In the genomic region with DNA sequence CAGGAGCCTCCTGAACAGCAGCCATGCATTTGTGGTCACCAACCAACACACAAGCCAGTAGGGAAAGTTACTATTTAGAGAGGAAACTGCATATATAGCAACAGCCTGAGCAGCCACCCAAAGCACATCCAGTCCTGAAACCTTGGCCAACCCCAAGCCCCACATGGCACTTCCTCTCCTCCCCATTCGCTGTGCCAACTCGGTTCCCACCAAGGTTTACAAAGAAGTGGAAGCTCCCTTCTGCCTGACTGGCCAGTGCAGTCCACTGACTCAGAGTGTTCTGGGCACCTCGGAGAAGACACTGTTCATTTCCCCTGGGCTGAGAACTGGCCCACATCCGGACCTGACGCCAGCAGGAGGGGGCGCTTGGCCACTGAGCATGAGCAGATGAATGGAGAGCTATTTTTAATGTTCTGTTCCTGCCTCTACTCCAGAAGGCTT, we compare ENCODE assay signal across 9 mouse cellular contexts.
DNase-seq lines count a peak whose midpoint lies in the region; ATAC-seq and TF ChIP-seq lines count a peak whose summit lies in the region.
"Had no signal": no experiment of that assay in that cellular context is flagged by ENCODE, and none has a peak within 500 bp of the region (broad histone marks: within the 10 kb centered on the region; RNA-seq: fewer than 3 reads in every experiment).

No protein-coding gene starts in this region.

- H3K27me3 ChIP-seq in midbrain, embryonic 13.5 days: no peaks in the 10 kb centered on the region
- no peaks in the 10 kb centered on the region for H3K27me3 ChIP-seq in midbrain, embryonic 16.5 days (ENCODE audit: control insufficient read depth, insufficient read depth, low read depth, low read length)
- no peaks in the 10 kb centered on the region for H3K27me3 ChIP-seq in megakaryocyte, embryonic 14.5 days (replicated peaks)
- H3K27me3 ChIP-seq in stomach, postnatal 0 days (ENCODE audit: control insufficient read depth, insufficient read depth, low read length): no peaks in the 10 kb centered on the region
- H3K27me3 ChIP-seq: limb, embryonic 13.5 days had no signal

- 81% methylated on average over 6 of the region's 6 CpGs for WGBS in midbrain, embryonic 13.5 days
- WGBS in midbrain, embryonic 16.5 days: 88% methylated on average over 6 of the region's 6 CpGs
- WGBS in stomach, postnatal 0 days: 68% methylated on average over 6 of the region's 6 CpGs

- H3K4me1 ChIP-seq in midbrain, embryonic 13.5 days (replicated peaks): peaks cover 7% of the 10 kb centered on the region
- peaks cover 8% of the 10 kb centered on the region; the same call in 1 of the 2 replicates for H3K4me1 ChIP-seq in midbrain, embryonic 16.5 days (ENCODE audit: control insufficient read depth, insufficient read depth, low read length)
- peaks cover 98% of the 10 kb centered on the region for H3K4me1 ChIP-seq in megakaryocyte, embryonic 14.5 days
- H3K4me1 ChIP-seq in stomach, postnatal 0 days (replicated peaks; ENCODE audit: control insufficient read depth, insufficient read depth): peaks cover 6% of the 10 kb centered on the region; the same call in 1 of the 2 replicates
- H3K4me1 ChIP-seq: limb, embryonic 13.5 days had no signal

- H3K36me3 ChIP-seq in midbrain, embryonic 13.5 days: no peaks in the 10 kb centered on the region
- no peaks in the 10 kb centered on the region for H3K36me3 ChIP-seq in midbrain, embryonic 16.5 days (ENCODE audit: control insufficient read depth, insufficient read depth, low read length)
- peaks cover 33% of the 10 kb centered on the region for H3K36me3 ChIP-seq in megakaryocyte, embryonic 14.5 days (replicated peaks; ENCODE audit: low read length)
- no peaks in the 10 kb centered on the region for H3K36me3 ChIP-seq in stomach, postnatal 0 days (ENCODE audit: control insufficient read depth, insufficient read depth, low read length)
- H3K36me3 ChIP-seq: limb, embryonic 13.5 days had no signal

- no peak for TF ChIP-seq EP300 in stomach, postnatal 0 days (optimal IDR thresholded peaks at IDR 0.05)

- no peak overlapping the region for H3K27ac ChIP-seq in midbrain, embryonic 13.5 days
- H3K27ac ChIP-seq in midbrain, embryonic 16.5 days (ENCODE audit: low read length): no peak overlapping the region
- no peak overlapping the region for H3K27ac ChIP-seq in stomach, postnatal 0 days (replicated peaks)
- H3K27ac ChIP-seq: limb, embryonic 13.5 days had no signal

- H3K4me2 ChIP-seq in midbrain, embryonic 13.5 days (replicated peaks): no peak overlapping the region
- no peak overlapping the region for H3K4me2 ChIP-seq in midbrain, embryonic 16.5 days (ENCODE audit: low read length)
- H3K4me2 ChIP-seq in stomach, postnatal 0 days (replicated peaks; ENCODE audit: low read depth): no peak overlapping the region
- H3K4me2 ChIP-seq: limb, embryonic 13.5 days had no signal

- no peaks in the 10 kb centered on the region for H3K9me3 ChIP-seq in midbrain, embryonic 13.5 days
- no peaks in the 10 kb centered on the region for H3K9me3 ChIP-seq in midbrain, embryonic 16.5 days (replicated peaks; ENCODE audit: control insufficient read depth, low read length, poor library complexity, severe bottlenecking)
- H3K9me3 ChIP-seq in megakaryocyte, embryonic 14.5 days: no peaks in the 10 kb centered on the region
- H3K9me3 ChIP-seq in stomach, postnatal 0 days (ENCODE audit: control insufficient read depth, low read length): no peaks in the 10 kb centered on the region
- H3K9me3 ChIP-seq: limb, embryonic 13.5 days had no signal

- TF ChIP-seq CTCF in stomach, postnatal 0 days (IDR thresholded peaks at IDR 0.05; ENCODE audit: low read depth): peak; percentile 45

- no peak overlapping the region for H3K4me3 ChIP-seq in midbrain, embryonic 13.5 days (replicated peaks)
- no peak overlapping the region for H3K4me3 ChIP-seq in midbrain, embryonic 16.5 days (ENCODE audit: low read depth, low read length)
- H3K4me3 ChIP-seq in megakaryocyte, embryonic 14.5 days (replicated peaks): peak overlapping the region; percentile 82
- H3K4me3 ChIP-seq in stomach, postnatal 0 days (ENCODE audit: low read depth, low read length): no peak overlapping the region
- H3K4me3 ChIP-seq: limb, embryonic 13.5 days had no signal

- ATAC-seq in midbrain, embryonic 13.5 days: 0 out of 2 replicates have a peak, but pooled peaks have one; percentile 21
- ATAC-seq in midbrain, embryonic 16.5 days: no peak
- peak; percentile 21; the same call in 1 of the 2 replicates for ATAC-seq in stomach, postnatal 0 days (ENCODE audit: low FRiP score, low TSS enrichment)

- peak; percentile 93 for DNase-seq in cerebellum, adult 11-12 months
- peak; percentile 82 for DNase-seq in heart, adult 8-10 months (ENCODE audit: low spot score)
- DNase-seq in left cerebral cortex, adult 9 months (ENCODE audit: low spot score in 2 of 2): peak; percentile 51 to 85
- peak; percentile 19 for DNase-seq in stomach, postnatal 0 days (ENCODE audit: low spot score)
- DNase-seq in neural tube, embryonic 10.5 days (ENCODE audit: extremely low spot score, low spot score): no peak

- no peak overlapping the region for H3K9ac ChIP-seq in midbrain, embryonic 13.5 days (replicated peaks)
- no peak overlapping the region for H3K9ac ChIP-seq in midbrain, embryonic 16.5 days (ENCODE audit: low read depth, low read length)
- no peak overlapping the region for H3K9ac ChIP-seq in stomach, postnatal 0 days (ENCODE audit: low read length)
- H3K9ac ChIP-seq: limb, embryonic 13.5 days had no signal
